9 mouse cellular contexts compared by ENCODE assay signal in the genomic region with DNA sequence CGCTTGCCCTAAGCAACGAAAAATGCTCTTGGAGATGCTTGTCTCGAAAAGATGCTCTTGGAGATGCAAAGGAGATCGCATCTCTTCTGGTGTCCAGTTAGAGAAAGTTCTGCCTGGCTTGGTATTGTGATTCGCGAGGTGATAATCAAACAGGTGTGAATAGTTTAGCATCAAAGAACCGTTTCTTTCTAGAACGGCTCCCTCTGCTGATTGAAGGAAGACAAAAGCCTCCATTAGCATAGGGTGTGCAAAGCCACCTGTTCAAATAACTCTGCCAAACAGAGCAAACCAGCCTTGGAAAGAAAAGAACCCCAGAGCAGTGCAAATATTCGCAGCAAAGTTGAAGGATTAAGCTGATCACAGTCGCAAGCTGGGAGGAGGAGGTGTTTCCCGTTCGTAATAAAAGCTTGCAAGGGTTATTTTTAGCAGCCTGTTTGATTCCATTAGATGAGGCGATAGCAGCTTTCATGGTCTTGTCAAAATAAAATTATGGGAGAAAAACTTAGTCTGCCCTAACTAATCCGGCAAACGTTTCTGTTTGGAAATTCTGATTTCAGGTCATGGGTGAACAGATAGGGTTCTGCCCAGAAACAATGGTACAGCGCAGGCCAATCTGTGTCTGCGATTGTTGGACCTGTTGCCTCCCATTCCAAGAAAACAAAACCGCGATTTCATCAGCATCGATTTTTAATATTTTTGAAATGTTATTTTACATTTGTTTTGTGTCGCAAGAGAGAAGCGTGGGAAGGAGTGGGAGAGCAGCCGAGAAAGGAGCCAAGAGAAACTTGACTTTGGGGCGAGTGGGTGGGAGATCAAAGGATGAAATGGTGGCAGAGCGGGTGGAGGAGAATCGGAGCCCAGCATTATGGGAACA.
DNase-seq lines count a peak whose midpoint lies in the region; ATAC-seq and TF ChIP-seq lines count a peak whose summit lies in the region.
"Had no signal": no experiment of that assay in that cellular context is flagged by ENCODE, and none has a peak within 500 bp of the region (broad histone marks: within the 10 kb centered on the region; RNA-seq: fewer than 3 reads in every experiment).

No protein-coding gene starts in this region.

- TF ChIP-seq POLR2A in heart, adult 2 months (IDR thresholded peaks at IDR 0.05; ENCODE audit: insufficient read depth, low read depth, low read length): no peak

- intact Hi-C loops in heart, adult 2 months (cut with DNase I): no loop called here

- H3K4me2 ChIP-seq in heart, embryonic 15.5 days: peak overlapping the region; percentile 97
- peak overlapping the region; percentile 95 for H3K4me2 ChIP-seq in forebrain, embryonic 13.5 days
- peak overlapping the region; percentile 72 for H3K4me2 ChIP-seq in stomach, embryonic 16.5 days (ENCODE audit: low read depth, low read length)

- H3K9me3 ChIP-seq in heart, embryonic 15.5 days (replicated peaks): no peaks in the 10 kb centered on the region
- no peaks in the 10 kb centered on the region for H3K9me3 ChIP-seq in ES-E14 (ENCODE audit: control insufficient read depth, insufficient read depth, low read depth, low read length)
- H3K9me3 ChIP-seq in forebrain, embryonic 13.5 days (replicated peaks): no peaks in the 10 kb centered on the region
- no peaks in the 10 kb centered on the region for H3K9me3 ChIP-seq in limb, embryonic 10.5 days (replicated peaks)
- H3K9me3 ChIP-seq in stomach, embryonic 16.5 days (replicated peaks; ENCODE audit: control insufficient read depth, low read length): no peaks in the 10 kb centered on the region

- no peaks in the 10 kb centered on the region for H3K36me3 ChIP-seq in heart, embryonic 15.5 days
- H3K36me3 ChIP-seq in heart, adult 2 months (ENCODE audit: control insufficient read depth, insufficient read depth, low read length): no peaks in the 10 kb centered on the region
- no peaks in the 10 kb centered on the region for H3K36me3 ChIP-seq in ES-E14 (ENCODE audit: control insufficient read depth, insufficient read depth, low read length, poor library complexity, severe bottlenecking)
- no peaks in the 10 kb centered on the region for H3K36me3 ChIP-seq in forebrain, embryonic 13.5 days (ENCODE audit: poor library complexity, severe bottlenecking)
- no peaks in the 10 kb centered on the region for H3K36me3 ChIP-seq in limb, embryonic 10.5 days
- H3K36me3 ChIP-seq in stomach, embryonic 16.5 days (ENCODE audit: control insufficient read depth, insufficient read depth, low read length): no peaks in the 10 kb centered on the region

- H3K27ac ChIP-seq in heart, embryonic 15.5 days: no peak overlapping the region
- no peak overlapping the region for H3K27ac ChIP-seq in heart, adult 2 months
- no peak overlapping the region for H3K27ac ChIP-seq in ES-E14 (ENCODE audit: insufficient read depth, low read depth, low read length, poor library complexity, severe bottlenecking)
- H3K27ac ChIP-seq in forebrain, embryonic 13.5 days: no peak overlapping the region
- peak overlapping the region; percentile 42; the same call in 1 of the 2 replicates for H3K27ac ChIP-seq in limb, embryonic 10.5 days
- peak overlapping the region; percentile 92 for H3K27ac ChIP-seq in stomach, embryonic 16.5 days (ENCODE audit: low read length)

- no peak for TF ChIP-seq EP300 in heart, adult 2 months (IDR thresholded peaks at IDR 0.05; ENCODE audit: insufficient read depth, low read depth, low read length)

- WGBS in heart, embryonic 15.5 days: 19% methylated on average over 26 of the region's 26 CpGs
- WGBS in heart, adult 2 months: 23% methylated on average over 26 of the region's 26 CpGs
- WGBS in forebrain, embryonic 13.5 days: 12% methylated on average over 26 of the region's 26 CpGs
- 16% methylated on average over 26 of the region's 26 CpGs for WGBS in limb, embryonic 10.5 days
- 12% methylated on average over 26 of the region's 26 CpGs for WGBS in stomach, embryonic 16.5 days

- no peak overlapping the region for H3K9ac ChIP-seq in heart, embryonic 15.5 days
- H3K9ac ChIP-seq in heart, adult 2 months (ENCODE audit: low read depth, low read length): no peak overlapping the region
- no peak overlapping the region for H3K9ac ChIP-seq in ES-E14 (ENCODE audit: insufficient read depth, low read depth, low read length, poor library complexity, severe bottlenecking)
- peak overlapping the region; percentile 61 for H3K9ac ChIP-seq in forebrain, embryonic 13.5 days
- peak overlapping the region; percentile 68; the same call in 1 of the 2 replicates for H3K9ac ChIP-seq in stomach, embryonic 16.5 days (ENCODE audit: low read length)

- H3K79me2 ChIP-seq in heart, adult 2 months (replicated peaks; ENCODE audit: control insufficient read depth, insufficient read depth, low read length): no peaks in the 10 kb centered on the region

- H3K4me1 ChIP-seq in heart, embryonic 15.5 days (replicated peaks): peaks cover 15% of the 10 kb centered on the region
- H3K4me1 ChIP-seq in heart, adult 2 months (ENCODE audit: control insufficient read depth, insufficient read depth, low read length): no peaks in the 10 kb centered on the region
- H3K4me1 ChIP-seq in ES-E14 (ENCODE audit: control insufficient read depth in 2 of 2, insufficient read depth in 2 of 2, low read length in 2 of 2, poor library complexity in 1 of 2): peaks cover 0 to 5% of the 10 kb centered on the region in 2 experiments; a peak in 1 of 4 replicates
- peaks cover 22% of the 10 kb centered on the region for H3K4me1 ChIP-seq in forebrain, embryonic 13.5 days
- peaks cover 17% of the 10 kb centered on the region for H3K4me1 ChIP-seq in limb, embryonic 10.5 days
- H3K4me1 ChIP-seq in stomach, embryonic 16.5 days (ENCODE audit: control insufficient read depth, insufficient read depth, low read length): no peaks in the 10 kb centered on the region; the same call in 1 of the 2 replicates

- DNase-seq in heart, adult 2 months: no peak
- DNase-seq in ES-E14 (ENCODE audit: low read depth, low spot score): peak; percentile 69
- DNase-seq in limb, embryonic 10.5 days (ENCODE audit: low spot score): no peak
- DNase-seq in ovary, adult 18-20 months (ENCODE audit: low spot score): no peak
- no peak for DNase-seq in urinary bladder, adult 18-20 months (ENCODE audit: low spot score in 2 of 2)

- no peak for TF ChIP-seq CTCF in heart, adult 2 months (IDR thresholded peaks at IDR 0.05)

- peaks cover 44% of the 10 kb centered on the region for H3K27me3 ChIP-seq in heart, embryonic 15.5 days
- H3K27me3 ChIP-seq in heart, adult 2 months (ENCODE audit: control insufficient read depth, insufficient read depth, low read length): no peaks in the 10 kb centered on the region; the same call in 1 of the 2 replicates
- H3K27me3 ChIP-seq in forebrain, embryonic 13.5 days: peaks cover 39% of the 10 kb centered on the region
- H3K27me3 ChIP-seq in limb, embryonic 10.5 days (ENCODE audit: low read depth, poor library complexity, severe bottlenecking): peaks cover 61% of the 10 kb centered on the region
- H3K27me3 ChIP-seq in stomach, embryonic 16.5 days (ENCODE audit: control insufficient read depth, insufficient read depth, low read length): no peaks in the 10 kb centered on the region; the same call in 1 of the 2 replicates

- peak overlapping the region; percentile 57 for H3K4me3 ChIP-seq in heart, embryonic 15.5 days
- H3K4me3 ChIP-seq in heart, adult 2 months: no peak overlapping the region
- H3K4me3 ChIP-seq in ES-E14 (ENCODE audit: insufficient read depth in 1 of 2, low read depth in 1 of 2, low read length in 2 of 2, poor library complexity in 1 of 2, severe bottlenecking in 1 of 2): peak overlapping the region; percentile 57 to 68
- peak overlapping the region; percentile 53 for H3K4me3 ChIP-seq in forebrain, embryonic 13.5 days
- peak overlapping the region; percentile 64 for H3K4me3 ChIP-seq in limb, embryonic 10.5 days
- peak overlapping the region; percentile 46 for H3K4me3 ChIP-seq in stomach, embryonic 16.5 days (replicated peaks; ENCODE audit: low read length)

- no peak for ATAC-seq in heart, embryonic 15.5 days (replicated peaks; ENCODE audit: insufficient number of reproducible peaks, insufficient read depth, low FRiP score, low read depth)
- ATAC-seq in forebrain, embryonic 13.5 days: peak; percentile 74
- peak; percentile 87 for ATAC-seq in stomach, embryonic 16.5 days (ENCODE audit: insufficient read depth, low FRiP score)
- ATAC-seq: Patski had no signal

- in situ Hi-C loops in ES-E14 (cut with MboI; ENCODE audit: low sequenced_read_pairs in 2 of 2, unreplicated experiment in 2 of 2): loop anchor here (10.0 to 25.0 kb wide), 2 partner anchors 250 to 262 kb away; no protein-coding TSS in a partner anchor

TF ChIP-seq in ES-E14, 5 proteins besides CTCF, POLR2A, EP300 and RAD21:
- no peak for TF ChIP-seq ZC3H11A (IDR thresholded peaks at IDR 0.05; ENCODE audit: borderline replicate concordance, low read depth, low read length)
- no peak for TF ChIP-seq ZNF384 (IDR thresholded peaks at IDR 0.05; ENCODE audit: low read depth, low read length)
- TF ChIP-seq MAFK (IDR thresholded peaks at IDR 0.05; ENCODE audit: insufficient read depth, low read depth, low read length): no peak
- TF ChIP-seq CHD2 (IDR thresholded peaks at IDR 0.05; ENCODE audit: low read depth, low read length): no peak
- no peak for TF ChIP-seq HCFC1 (IDR thresholded peaks at IDR 0.05; ENCODE audit: borderline replicate concordance, insufficient read depth, low read length)

Comparison
In these comparisons a context has a peak if more than half of its experiments do, and no peak if none do; other contexts are left out.
1. H3K27ac ChIP-seq: peak in limb, embryonic 10.5 days (single experiment) and stomach, embryonic 16.5 days (single experiment); none in heart, embryonic 15.5 days (single experiment), heart, adult 2 months (single experiment), ES-E14 (single experiment) and forebrain, embryonic 13.5 days (single experiment).
2. H3K9ac ChIP-seq: peak in forebrain, embryonic 13.5 days (single experiment) and stomach, embryonic 16.5 days (single experiment); none in heart, embryonic 15.5 days (single experiment), heart, adult 2 months (single experiment) and ES-E14 (single experiment).
3. Peak in every context shown above with its lines, with median percentiles within 50 percentile points of each other: H3K4me2 ChIP-seq.